Mouse (Mus musculus) cerebellum, adult 9-10 months (tissue): ENCODE measurements at regions not wholly inside any gene's neighbourhood (a gene's known extent, or its start where the extent isn't known, plus 50 kb on each side); places are given as distances from the start of the nearest gene placed in this dataset.
A peak's percentile ranks its signal among the peaks of the same experiment; 100 is the strongest.
"Not testable (repeated sequence)": the region's sequence is repeated elsewhere in the genome, so short reads cannot be mapped to it uniquely, and the experiment has no call there.

Experiments
- DNase-seq: peaks from one replicate; pipeline ENCODE4 v3.0.0; 2022

GRCm38 (mm10) chr12:8447612-8448011, 52.2 kb downstream of the Rhob start:
- no peak for DNase-seq

- no peak for DNase-seq
Observed at GRCm38 (mm10) chr12:8447025-8447424, 52.8 kb downstream of the Rhob start.

GRCm38 (mm10) chr12:8444975-8445853, 54.6 kb downstream of the Rhob start:
- DNase-seq: no peak

- DNase-seq: no peak
Observed at GRCm38 (mm10) chr12:8443917-8444453, 55.8 kb downstream of the Rhob start.

- DNase-seq: no peak
Observed at GRCm38 (mm10) chr12:8443253-8443661, 56.6 kb downstream of the Rhob start.

DNA sequence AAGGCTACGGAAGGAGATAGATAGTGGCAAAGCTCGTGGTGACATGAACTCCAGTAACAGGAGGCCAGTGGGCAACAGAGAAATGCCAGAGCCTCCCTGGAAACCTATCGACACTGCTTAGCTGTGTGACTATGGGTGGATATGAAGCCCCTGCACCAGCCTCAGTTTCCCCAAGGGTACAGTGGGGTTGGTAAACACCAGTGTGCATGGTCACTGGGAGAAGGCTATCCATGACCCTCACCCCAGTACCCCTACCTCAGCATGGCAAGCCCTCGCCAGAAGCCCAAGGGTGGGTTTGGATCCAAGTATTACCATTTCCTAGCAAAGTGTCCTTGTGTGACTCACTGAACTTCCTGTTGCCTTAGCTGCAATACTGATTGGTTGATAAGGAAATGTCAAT, 58.5 kb downstream of the Rhob start:
- DNase-seq: no peak

DNA sequence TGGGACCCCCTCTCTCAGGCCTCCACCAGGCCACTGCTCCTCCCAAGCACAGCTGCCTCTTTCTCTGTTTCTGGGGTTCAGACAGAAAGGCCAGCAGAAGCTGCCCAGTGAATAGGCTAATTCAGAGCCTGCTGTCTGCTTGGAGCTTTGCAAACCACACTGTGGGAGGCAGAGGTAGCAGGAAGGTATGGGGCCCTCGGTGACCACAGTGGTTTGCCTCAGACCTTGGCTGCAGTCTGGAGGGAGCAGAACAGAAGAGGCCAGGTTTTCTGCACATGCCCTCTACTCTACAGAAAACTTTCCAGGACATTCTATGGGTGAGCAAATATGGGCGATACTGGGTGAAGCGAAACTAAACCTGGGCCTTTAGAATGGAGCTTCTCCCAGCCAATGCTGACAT, 59.4 kb downstream of the Rhob start:
- DNase-seq: no peak

GRCm38 (mm10) chr12:8439957-8440356, 59.9 kb downstream of the Rhob start:
- no peak for DNase-seq

DNA sequence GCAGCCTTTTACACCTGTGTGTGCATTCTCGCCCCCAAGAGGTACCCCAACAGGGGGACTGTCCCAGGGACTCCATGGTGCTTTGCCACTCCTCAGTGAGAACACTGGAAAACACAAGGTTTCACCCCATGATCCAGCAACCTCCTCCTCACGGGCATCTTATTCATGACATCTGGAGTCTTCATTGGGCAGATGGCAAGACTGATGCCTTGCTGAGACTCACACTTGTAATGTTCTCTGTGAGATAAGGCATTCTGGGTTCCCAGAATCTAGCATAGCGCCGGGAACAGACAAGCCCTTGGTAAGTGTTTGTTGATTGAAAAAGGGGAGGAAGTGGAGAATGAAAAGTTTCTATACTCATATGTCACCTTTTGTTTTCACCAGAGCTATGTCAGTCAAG, 60.3 kb downstream of the Rhob start:
- DNase-seq: no peak

- no peak for DNase-seq
Observed at GRCm38 (mm10) chr12:8438638-8439037, 61.2 kb downstream of the Rhob start.

DNA sequence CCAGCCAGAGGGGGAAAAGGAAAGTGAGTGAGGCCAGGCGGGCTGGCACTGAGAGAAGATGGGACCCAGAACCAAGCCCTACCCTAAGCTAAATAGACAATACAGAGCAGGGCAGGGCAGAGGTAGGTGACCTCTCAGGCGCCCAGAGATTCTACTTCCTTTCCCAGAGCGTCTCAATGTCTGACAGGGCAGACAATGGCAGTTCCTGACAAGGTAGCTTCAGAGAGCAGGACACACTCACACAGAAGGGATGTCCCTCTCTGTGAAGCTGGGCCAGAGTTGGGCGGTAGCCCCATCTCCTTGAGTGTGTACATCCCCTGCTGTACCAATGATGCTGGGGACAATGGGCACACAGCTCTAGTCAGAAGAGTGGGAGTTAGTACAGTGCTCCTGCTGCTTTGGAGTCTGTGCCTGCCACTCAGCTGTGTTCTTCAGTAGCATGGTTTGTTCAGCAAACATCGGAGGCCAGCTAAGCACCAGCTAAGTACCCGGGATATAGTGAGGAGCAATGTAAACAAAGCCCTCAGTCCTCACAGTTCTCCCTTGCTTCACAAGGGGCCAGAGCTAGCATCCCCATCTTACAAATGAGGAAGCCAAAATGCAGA, 62.7 kb downstream of the Rhob start:
- DNase-seq: no peak

GRCm38 (mm10) chr12:8436553-8436952, 63.3 kb downstream of the Rhob start:
- no peak for DNase-seq

DNA sequence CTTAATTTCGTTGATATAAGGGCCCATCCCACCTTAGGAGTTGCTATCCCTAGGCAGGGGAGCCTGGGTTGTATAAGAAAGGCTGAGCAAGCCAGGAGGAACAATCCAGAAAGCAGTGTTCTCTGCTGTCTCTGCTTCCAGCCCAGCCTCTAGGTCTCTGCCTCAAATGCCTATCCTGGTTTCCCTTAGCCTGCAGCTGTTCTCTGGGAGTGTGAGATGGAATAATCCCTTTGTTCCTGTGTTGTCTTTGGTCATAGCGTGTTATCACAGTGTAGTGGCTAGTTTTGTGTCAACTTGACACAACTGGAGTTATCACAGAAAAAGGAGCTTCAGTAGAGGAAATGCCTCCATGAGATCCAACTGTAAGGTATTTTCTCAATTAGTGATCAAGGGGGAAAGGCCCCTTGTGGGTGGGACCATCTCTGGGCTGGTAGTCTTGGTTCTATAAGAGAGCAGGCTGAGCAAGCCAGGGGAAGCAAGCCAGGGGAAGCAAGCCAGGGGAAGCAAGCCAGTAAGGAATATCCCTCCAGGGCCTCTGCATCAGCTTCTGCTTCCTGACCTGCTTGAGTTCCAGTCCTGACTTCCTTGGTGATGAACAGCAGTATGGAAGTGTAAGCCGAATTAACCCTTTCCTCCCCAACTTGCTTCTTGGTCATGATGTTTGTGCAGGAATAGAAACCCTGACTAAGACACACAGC, 64.0 kb downstream of the Rhob start:
- DNase-seq: not testable (repeated sequence)

DNA sequence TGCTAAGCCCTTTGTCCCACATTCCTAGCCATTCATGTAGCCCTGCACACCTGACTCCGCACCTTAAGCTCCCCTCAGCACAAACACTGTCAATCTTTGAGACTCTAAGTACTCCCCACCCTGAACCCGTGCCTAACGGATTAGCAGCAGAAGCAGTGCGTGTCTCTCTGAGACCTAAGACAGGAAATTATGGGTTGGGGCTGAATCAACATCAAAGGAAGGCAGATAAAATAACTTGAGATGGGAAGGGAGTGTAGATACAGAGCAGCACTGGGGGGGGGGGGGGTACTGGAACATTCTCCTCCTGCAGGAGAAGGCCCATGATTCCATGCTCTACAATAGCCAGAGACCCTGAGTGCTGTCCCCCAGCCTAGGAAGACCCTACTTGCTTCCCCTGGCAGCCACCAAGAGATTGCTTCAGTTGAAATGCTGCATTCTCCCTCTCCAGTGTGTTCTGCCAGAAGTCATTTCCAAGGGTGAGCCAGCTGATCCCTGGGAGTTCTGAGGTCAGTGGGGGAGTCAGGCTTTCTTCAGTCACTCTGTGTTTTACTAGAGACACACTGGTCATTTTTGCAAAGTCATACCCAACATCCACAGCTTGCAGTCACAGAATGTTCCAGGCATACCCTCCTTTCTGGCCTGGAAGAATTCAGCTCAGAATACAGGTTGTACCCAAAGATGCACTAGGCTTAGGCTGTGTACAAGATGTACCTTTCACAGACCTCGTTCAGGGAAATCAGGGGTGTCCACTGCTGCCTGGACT, 71.4 kb downstream of the Rhob start:
- no peak for DNase-seq

DNA sequence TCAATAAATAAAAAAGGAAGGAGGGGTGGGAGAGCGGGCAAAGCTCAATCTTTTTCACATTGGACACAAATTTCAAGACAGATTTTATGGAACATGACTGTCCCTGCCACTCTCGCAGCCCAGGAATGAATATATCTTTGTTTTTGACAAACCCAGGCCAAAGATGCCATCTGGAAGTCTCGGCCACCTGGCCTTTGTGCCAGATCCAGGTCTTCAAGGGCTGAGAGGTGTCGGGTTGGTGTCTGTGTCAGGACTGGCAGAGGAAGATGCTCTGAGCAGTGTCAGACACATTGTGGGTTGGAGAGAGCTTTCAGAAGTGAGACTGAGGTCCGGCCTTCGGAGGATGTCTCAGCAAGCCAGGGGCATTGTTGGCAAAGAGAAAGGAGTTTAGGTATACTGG, 75.3 kb downstream of the Rhob start:
- peak; percentile 89 for DNase-seq

DNA sequence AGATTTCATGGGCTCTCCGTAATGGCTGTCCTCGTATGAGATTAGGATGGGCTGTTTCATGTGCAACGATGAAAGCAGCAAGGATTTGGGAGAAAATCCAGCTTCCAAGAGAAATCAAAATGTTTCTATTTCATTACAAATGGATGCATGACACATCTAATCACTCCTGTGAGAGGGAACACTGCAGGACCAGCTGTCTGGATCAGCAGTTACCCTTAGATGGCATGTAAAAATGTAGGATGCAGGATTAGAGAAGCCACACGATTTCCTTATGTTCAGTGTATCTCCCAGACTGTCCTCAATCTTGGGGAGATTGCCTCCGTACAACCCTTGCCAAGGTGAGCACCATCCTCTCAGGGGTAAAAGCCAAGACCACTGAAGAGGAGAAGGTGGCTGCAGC, 77.1 kb downstream of the Rhob start:
- DNase-seq: no peak

DNA sequence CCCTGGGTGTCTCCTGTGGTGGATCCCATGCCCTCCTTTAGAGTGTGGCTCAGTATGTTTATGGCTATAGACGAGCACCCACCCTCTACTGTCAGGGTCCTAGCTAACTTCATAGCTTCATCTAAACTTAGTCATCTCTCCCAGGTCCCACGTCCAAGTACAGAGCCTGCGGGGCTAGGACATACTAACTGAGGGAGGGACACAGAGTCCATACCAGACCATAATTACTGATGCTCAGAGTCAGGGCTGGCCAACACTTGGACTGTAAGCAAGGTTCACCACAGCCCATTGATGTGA, 78.6 kb downstream of the Rhob start:
- no peak for DNase-seq

- no peak for DNase-seq
Observed at GRCm38 (mm10) chr12:8420511-8421270, 79.1 kb downstream of the Rhob start.

DNA sequence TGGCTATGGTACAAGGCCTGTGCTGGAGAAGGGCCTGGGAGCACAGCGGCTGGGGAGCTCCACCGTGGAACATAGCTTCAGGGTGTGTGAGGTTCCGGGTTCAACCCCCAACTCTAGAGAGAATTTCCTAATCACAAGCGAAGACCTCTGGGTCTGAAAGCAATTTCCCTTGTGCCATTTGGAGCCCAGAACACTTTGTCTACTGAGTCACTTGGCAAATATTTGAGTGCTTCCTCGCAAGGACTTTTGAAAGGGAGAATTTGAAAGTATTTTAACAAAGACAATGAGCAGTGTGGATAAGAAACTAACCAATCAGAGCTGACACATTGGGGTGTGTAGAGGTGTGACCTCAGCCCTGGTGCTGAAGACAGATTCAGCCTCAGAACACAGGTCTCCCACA, 80.9 kb downstream of the Rhob start:
- no peak for DNase-seq

- DNase-seq: no peak
Observed at GRCm38 (mm10) chr12:8417127-8417790, 82.5 kb downstream of the Rhob start.

DNA sequence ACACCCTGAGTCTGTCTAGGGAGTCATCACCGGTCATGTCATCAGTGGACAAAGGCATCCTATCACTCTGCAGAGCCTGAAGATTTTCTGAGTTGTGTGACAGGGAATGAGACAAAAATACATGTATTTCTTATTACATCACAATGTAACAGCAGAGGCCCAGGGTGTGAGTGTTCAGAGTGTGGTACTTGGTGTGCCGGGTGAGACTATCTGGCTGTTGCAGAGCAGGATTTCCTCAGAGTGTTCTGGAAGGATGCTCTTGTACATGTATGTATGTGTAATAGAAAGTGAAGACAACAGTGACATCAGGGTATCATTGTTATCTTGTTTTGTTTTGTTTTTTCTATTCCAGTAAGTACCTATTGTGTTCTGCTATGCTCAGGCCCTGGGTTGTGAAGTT, 87.7 kb downstream of the Rhob start:
- DNase-seq: no peak
